Mouse (Mus musculus) right cerebral cortex, adult 2 months (tissue): ENCODE results near the gene Dap.

ENCODE experiments used
- DNase-seq, 2 experiments: peaks; one replicate each; pipeline ENCODE4 v3.0.0; 2021 to 2022; ENCODE audit warnings: low spot score in 2 of 2

The Dap gene

GRCm38 (mm10) chr15:31302293-31302990, 78.3 kb downstream of the Dap start:
- DNase-seq = no peak

GRCm38 (mm10) chr15:31304302-31304701, 80.2 kb downstream of the Dap start:
- no peak for DNase-seq

DNA sequence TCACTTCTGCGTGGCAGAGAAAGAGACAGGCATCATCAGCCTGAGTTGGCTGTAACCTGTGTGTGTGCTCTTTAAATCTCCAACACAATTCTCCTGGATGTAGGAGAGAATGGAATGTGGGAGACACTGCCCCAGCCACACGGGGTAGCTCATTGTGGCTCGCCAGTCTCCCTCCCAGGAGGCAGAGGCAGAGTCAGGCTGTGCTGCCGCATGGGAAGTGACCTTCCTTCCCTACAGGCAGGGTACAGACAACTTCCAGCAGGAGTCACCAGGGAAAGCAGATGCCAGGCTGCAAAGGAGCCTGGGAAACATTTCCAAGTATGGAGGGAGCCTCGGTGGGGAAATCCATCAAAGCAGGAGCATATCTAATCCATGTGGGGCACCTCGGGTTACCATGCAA, 81.1 kb downstream of the Dap start:
- DNase-seq = no peak

DNA sequence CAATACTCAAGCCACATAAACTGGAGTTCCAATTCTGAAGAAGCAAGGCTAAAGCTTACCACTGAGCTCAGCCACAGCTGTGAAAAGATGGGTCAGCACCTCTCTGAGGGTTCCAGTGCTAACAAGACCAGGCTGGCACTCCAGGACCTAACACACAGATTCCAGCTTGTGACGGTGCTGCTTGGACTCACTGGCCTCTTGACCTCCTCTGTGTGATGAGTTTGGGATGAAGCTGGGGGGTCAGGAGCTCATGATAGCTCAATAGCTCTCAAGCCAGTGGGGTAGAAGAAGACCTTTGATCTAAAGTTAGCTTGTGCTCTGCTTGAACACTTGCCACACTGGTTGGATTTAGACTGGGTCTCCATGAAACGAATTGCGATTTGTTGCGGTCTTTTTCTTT, 82.6 kb downstream of the Dap start:
- DNase-seq = no peak

DNA sequence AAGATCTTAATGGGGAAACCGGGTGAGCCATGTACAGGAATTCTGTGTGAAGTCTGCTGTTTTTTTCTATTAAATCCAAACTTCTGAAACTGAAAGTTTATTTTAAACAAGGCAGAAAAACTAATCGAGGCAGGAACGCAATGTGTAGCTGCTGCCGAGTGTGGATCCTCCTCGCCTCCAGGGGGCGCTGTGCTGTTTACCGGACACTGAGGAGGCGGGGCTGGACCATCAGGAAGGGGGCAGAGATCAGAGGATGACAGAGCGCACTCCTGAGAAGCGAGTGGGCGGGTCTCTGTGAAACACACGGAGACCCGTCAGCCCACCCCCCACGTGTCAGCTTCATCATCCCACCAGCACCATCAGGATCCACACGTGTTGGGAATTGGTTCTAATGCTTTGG, 85.4 kb downstream of the Dap start:
- no peak for DNase-seq

- no peak for DNase-seq
Observed at GRCm38 (mm10) chr15:31312001-31312400, 87.9 kb downstream of the Dap start.

DNA sequence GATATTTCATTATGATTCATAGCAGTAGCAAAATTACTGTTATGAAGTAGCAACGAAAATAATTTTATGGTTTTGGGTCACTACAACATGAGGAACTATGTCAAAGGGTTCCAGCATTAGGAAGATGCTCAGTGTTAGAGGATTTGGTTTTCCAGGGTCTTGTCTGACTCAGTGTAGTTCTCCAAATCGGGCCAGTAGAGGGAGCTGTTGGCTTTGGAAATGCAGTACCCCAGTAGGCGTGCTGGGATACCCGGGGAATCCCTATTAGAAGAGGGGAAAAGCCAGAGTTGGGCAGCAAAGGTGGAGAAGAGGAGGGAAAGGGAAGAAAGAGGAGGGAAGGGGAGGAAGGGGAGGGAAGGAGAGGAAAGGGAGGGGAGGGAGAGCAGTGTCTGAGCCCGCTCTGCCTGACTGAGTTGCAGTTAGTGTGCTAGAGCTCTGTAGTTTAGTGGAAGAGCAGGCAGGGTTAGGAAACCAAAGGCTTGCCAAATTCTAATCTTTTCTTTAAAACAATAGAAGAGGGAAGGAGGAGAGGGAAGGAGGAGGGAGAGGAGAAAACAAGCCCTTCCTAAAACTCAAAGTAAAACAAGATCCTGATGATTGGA, 91.6 kb downstream of the Dap start:
- DNase-seq = peak; percentile 88 to 93

GRCm38 (mm10) chr15:31317056-31317805, 93.1 kb downstream of the Dap start:
- no peak for DNase-seq

DNA sequence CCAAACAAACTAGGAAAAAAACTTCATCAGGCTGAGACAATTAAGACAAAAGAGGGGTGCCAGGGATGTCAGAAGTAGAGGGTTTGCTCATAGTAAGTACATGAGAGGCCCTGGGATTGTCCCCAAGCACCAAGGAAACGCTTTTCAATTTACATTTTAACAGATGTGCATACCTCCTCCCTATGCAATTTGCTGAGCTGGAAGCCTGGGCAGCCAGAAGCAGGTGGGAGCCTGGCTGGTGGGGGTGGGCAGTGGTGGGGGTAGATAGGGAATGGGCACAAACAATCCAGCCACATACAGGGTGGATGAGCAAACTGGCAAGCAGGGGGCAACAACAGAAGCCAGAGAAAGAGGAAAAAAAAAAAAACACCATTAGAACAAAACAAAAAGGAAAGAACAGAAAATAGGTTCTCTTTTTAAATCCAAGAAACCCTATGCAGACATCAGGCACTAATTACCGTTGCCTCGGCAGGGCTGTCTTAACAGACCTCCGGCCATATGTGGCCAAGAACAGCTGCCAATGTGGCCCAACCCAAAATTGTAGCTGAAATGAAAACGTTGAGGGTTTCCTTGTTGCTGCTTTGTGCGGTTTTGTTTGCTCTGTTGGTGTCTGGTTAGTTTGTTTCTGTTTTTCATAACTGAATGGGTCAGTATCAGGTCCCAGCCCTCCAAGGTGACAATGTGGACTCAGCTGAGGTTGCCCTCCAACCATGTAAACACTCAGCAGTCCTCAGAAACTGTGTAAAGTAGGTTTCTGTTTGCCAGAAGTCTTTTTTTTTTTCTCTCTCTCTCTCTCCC, 94.2 kb downstream of the Dap start:
- no peak for DNase-seq

DNA sequence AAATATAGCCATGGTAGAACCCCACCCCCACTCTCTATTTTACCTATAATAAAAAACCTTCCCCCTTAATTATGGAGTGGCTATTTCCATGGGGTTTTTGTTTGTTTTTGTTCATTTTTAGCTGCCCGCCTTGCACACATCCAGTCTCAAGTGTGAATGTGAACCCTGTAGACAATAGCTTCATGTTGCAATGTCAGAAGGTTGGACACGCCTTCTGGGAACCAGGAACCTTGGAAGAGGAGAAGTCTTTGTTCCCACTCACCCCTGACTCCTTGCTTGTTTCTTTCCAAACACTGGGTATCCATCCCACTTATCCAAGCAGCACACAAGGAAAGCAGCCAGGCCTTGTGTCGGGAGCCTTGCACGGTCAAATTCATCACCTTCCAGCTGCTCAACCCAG, 94.9 kb downstream of the Dap start:
- DNase-seq = no peak

GRCm38 (mm10) chr15:31320598-31321377, 96.7 kb downstream of the Dap start:
- DNase-seq = no peak

GRCm38 (mm10) chr15:31323684-31324083, 99.6 kb downstream of the Dap start:
- DNase-seq = no peak
